Mouse (Mus musculus): ENCODE measurements around the gene Gpr137b. TPM values are rescaled to one million over a fixed set of nuclear protein-coding genes. Genes with fewer than 3 reads are reported as not detected.
"Not testable (repeated sequence)": the region's sequence is repeated elsewhere in the genome, so short reads cannot be mapped to it uniquely, and the experiment has no call there.

The Gpr137b gene
- polyA plus RNA-seq, 1 experiment from 2014 or later, result 18.3 TPM

DNA sequence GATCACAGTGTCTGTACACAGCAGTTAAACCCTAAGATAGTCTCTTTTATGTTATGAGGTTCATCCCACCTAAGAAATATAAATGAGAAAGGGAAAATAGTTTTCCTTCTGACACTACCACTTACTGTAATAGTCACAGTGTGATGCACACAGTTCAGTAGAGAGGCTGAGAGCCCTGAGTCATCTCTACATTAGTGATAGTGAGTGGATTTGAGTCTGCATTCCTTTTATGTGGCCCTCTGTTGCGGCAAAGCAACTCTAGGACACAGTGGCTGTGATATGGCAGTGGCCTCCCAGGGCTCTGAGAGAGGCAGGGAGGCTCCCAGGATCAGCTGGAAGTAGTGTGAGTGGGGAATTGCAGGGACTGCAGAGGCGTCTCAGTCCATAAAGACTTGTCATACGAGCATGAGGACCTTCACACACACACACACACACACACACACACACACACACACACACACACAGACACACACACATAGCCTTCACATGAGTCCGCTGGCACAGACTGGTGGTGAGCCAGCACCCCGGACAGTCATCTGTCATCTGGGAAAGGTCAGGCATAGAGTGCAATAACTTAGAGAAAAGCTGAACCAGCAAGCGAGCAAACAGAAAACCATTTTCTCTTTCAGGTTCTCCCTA is 10.8 kb upstream of the Gpr137b start:
- H3K4me3 ChIP-seq, result not testable (repeated sequence)

DNA sequence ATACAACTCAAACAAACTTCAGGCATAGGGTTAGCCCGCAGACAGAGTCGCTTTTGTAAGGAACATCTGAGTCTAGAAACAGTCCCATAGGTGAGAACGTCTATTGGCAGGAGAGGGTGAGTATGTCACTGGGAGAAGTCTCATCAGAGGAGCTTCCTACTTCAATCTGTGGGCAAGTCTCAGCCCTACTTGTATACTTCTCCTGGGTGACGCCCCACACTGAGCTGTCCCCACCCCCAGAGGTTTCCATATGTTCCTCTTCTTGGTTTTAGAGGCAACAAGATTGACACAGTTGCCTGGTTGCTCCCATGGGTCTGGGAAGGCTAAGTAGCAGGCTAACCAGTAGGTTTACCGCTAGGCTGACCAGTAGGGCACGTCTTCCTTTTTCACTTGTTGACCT is 10.0 kb upstream of the Gpr137b start:
- not testable (repeated sequence) for ATAC-seq (replicated peaks; ENCODE audit: insufficient number of reproducible peaks, insufficient read depth, low FRiP score, low read depth); H3K4me1 ChIP-seq (replicated peaks); H3K36me3 ChIP-seq; H3K27ac ChIP-seq; H3K4me2 ChIP-seq; H3K27me3 ChIP-seq; H3K4me3 ChIP-seq; H3K9me3 ChIP-seq (replicated peaks); H3K9ac ChIP-seq
- WGBS, result 68% methylated on average over 5 of the region's 6 CpGs

More for the DNA sequence above, 10.8 kb upstream of the Gpr137b start:
- not testable (repeated sequence) for H3K36me3 ChIP-seq; H3K27me3 ChIP-seq; H3K4me2 ChIP-seq; H3K27ac ChIP-seq; ATAC-seq (replicated peaks; ENCODE audit: insufficient number of reproducible peaks, insufficient read depth, low FRiP score, low read depth); H3K4me1 ChIP-seq (replicated peaks); H3K9me3 ChIP-seq (replicated peaks); H3K9ac ChIP-seq
- 61% methylated on average over 6 of the region's 6 CpGs for WGBS

DNA sequence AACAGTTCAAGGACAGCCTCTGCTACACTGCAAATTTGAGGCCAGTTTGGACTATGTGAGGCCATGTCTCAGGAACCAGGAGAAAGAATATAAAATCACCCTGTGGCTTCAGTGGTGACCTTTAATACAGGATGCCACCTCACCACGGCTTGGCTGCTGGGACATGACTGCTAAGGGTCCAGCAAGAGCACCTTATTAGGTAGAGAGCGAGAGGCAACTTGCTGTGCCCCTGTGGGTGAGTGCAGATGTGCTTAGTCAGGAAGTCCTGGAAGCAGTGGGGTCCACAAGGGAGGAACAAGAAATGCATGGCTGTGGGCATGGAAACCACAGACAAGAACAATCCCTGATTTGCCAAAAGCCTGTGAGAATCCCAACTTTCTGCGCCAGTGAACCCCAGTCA is 9.6 kb upstream of the Gpr137b start:
- not testable (repeated sequence) for H3K9ac ChIP-seq; H3K4me2 ChIP-seq; H3K36me3 ChIP-seq; H3K27ac ChIP-seq; H3K9me3 ChIP-seq (replicated peaks); ATAC-seq (replicated peaks; ENCODE audit: insufficient number of reproducible peaks, insufficient read depth, low FRiP score, low read depth); H3K4me1 ChIP-seq (replicated peaks); H3K27me3 ChIP-seq; H3K4me3 ChIP-seq
- 73% methylated on average over 3 of the region's 3 CpGs for WGBS

DNA sequence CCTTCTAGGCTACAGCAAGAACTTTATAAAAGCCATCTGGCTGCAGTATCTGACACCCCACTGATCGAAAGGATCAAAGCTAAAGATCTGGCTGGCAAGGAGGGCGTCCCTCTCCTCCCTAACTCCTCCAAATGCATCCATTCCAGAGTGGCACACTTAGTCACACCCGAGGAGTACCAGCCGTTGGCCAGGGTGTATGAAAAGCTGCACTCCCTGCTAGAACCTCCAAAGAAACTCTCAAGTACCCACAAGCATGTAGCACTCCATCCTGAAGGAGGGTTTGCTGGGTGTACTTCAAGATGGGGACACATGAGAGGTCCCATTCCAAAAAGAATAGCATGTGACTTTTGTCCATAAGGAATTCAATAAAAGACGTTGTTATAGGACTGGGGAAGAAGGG is 9.0 kb upstream of the Gpr137b start:
- H3K4me1 ChIP-seq (replicated peaks); H3K27me3 ChIP-seq; H3K36me3 ChIP-seq; H3K9me3 ChIP-seq (replicated peaks); ATAC-seq (replicated peaks; ENCODE audit: insufficient number of reproducible peaks, insufficient read depth, low FRiP score, low read depth); H3K27ac ChIP-seq; H3K9ac ChIP-seq; H3K4me3 ChIP-seq; H3K4me2 ChIP-seq: not testable (repeated sequence)
- 55% methylated on average over 5 of the region's 5 CpGs for WGBS

DNA sequence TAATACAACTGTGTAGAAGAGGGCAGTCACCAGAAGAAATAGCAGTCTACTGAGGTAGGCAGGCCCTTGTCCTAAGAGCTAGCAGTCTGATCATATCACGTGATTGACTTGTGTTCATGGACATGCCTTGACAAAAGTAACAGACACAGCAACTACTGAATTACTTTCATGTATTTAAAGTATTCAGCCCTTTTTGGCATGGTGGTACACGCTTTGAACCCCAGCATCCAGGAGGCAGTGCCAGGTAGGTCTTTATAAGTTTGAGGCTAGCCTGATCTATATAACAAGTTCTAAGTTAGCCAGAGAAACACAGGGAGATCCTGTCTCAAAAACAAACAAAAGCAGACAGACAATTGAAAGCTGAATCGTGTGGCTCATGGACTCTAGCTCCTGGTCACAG is 7.0 kb upstream of the Gpr137b start:
- not testable (repeated sequence) for H3K4me3 ChIP-seq; H3K9ac ChIP-seq; H3K27me3 ChIP-seq; H3K4me1 ChIP-seq (replicated peaks); H3K36me3 ChIP-seq; ATAC-seq (replicated peaks; ENCODE audit: insufficient number of reproducible peaks, insufficient read depth, low FRiP score, low read depth); H3K4me2 ChIP-seq; H3K9me3 ChIP-seq (replicated peaks); H3K27ac ChIP-seq
- 66% methylated on average over 3 of the region's 3 CpGs for WGBS

DNA sequence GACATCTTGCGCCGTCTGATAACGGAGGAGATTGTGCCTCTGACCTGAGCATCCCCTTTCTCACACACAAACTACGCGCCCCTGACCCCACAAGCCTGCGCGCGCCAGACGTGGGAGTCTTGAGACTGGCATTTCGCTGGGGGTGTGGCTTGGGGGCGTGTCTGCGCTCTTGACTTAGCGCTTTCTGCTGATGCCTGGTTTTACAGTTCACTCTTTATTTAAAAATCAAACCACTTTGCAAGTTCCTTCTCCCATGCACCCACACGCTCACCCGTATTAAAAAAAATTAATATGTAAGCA is 232 bp upstream of the Gpr137b start:
- Histone ChIP-seq H3K4me3 (peak overlapping the region; percentile 51), H3K4me2 (peak overlapping the region; percentile 72)
- not testable (repeated sequence) for H3K9me3 ChIP-seq (replicated peaks); H3K36me3 ChIP-seq; H3K27ac ChIP-seq; H3K9ac ChIP-seq; H3K27me3 ChIP-seq; H3K4me1 ChIP-seq (replicated peaks)
- ATAC-seq (replicated peaks; ENCODE audit: insufficient number of reproducible peaks, insufficient read depth, low FRiP score, low read depth), result peak; percentile 33; the same call in 1 of the 2 replicates
- WGBS, result under 1% methylated on average over 15 of the region's 15 CpGs

DNA sequence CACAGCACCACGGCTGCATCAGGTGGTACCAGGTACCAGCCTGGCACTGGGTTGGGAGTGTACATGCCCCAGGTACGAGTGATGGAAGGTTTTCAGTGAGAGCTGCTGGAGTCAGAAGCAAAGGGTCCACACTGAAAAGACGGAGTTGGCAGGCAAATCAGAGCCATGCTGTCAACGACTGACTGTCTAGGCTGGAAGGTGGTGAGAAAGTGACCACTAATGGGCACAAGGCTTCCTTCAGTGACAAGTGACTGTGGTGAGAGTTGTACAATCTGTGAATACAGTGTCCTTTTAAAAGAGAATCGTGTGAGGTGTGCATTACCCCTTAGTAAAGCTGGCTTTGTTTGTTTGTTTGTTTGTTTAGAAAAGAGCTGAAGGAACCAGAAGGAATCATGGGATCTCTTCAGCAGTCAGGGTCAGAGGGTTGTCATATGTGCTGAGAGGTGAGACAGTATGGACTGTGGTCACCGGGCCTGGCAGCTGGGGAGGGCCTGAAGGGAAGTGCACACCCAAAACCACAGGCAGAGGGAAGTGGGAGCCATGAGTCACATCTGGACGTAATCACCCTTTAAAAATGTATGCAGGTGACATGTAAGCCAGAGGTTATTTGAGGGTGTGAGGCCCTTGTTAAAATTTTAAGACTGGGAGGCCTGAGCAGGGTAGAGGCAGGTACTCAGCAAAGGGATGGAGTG is 15.5 kb downstream of the Gpr137b start:
- H3K9me3 ChIP-seq (replicated peaks); H3K4me1 ChIP-seq (replicated peaks); H3K27me3 ChIP-seq; H3K9ac ChIP-seq; H3K4me2 ChIP-seq; H3K4me3 ChIP-seq; H3K36me3 ChIP-seq; ATAC-seq (replicated peaks; ENCODE audit: insufficient number of reproducible peaks, insufficient read depth, low FRiP score, low read depth); H3K27ac ChIP-seq: not testable (repeated sequence)
- 83% methylated on average over 1 of the region's 7 CpGs for WGBS

DNA sequence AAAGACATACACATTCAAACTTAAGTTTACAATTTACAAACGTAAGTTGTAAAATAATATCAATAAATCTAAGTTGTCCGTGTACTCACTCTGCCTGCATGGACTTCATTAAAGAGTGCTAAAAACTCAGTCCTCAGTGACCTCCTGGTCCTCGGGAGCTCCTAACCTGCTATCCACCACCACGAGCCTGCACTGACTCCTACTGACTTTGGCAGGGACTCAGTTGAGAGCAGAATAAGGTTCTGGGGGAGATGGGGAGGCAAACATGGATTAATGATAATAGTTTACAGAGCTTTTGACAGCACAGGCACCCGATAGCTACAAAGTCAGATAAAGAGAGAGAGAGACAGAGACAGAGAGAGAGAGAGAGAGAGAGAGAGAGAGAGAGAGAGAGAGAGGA is 16.6 kb downstream of the Gpr137b start:
- Histone ChIP-seq H3K36me3 (no peaks in the 10 kb centered on the region), H3K27me3 (no peaks in the 10 kb centered on the region), H3K4me3 (no peak overlapping the region), H3K4me2 (no peak overlapping the region), H3K9me3 (replicated peaks) (no peaks in the 10 kb centered on the region), H3K4me1 (replicated peaks) (no peaks in the 10 kb centered on the region), H3K9ac (no peak overlapping the region), H3K27ac (no peak overlapping the region)
- no peak for ATAC-seq (replicated peaks; ENCODE audit: insufficient number of reproducible peaks, insufficient read depth, low FRiP score, low read depth)
- WGBS, result 70% methylated on average over 5 of the region's 5 CpGs

DNA sequence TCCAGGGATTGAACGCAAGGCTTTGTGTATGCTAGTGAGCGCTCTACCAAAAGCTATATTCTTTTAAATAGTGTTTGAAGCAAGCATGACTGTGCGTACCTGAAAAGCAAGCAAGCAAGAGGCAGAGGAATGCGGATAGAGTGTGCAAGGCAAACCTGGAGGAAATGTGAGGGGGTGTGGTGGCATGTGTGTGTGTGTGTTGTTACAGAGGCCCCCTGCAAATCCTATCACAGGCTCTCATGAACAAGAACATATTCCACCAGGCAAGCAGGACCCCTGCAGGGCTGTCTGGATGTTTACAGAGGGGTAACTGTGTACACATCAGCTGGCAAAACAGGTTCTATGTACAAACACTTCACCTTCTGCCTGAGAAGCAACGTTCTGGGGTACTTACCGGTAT is 19.8 kb downstream of the Gpr137b start:
- ATAC-seq (replicated peaks; ENCODE audit: insufficient number of reproducible peaks, insufficient read depth, low FRiP score, low read depth); H3K4me3 ChIP-seq; H3K9ac ChIP-seq; H3K27me3 ChIP-seq; H3K9me3 ChIP-seq (replicated peaks); H3K4me2 ChIP-seq; H3K27ac ChIP-seq; H3K36me3 ChIP-seq; H3K4me1 ChIP-seq (replicated peaks): not testable (repeated sequence)
- WGBS, result 86% methylated on average over 6 of the region's 6 CpGs

DNA sequence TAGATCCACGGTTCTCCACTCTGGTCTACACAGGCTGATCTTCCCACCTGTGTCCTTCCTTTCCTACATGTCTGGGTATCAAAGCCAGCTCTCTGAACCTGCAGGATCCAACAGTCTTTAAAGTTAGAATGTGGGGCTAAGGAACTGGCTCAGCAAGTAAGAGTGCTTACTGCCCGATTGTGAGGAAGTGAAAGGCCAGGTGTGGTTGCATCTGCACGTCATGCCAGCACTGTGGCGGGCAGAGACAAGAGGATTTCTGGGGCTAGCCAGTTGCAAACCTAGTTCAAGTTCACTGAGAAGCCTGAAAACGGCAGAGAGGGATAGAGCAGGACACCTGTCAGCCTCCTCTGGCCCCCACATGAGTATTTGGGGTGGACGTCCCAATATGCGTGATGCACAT is 22.4 kb downstream of the Gpr137b start:
- H3K36me3 ChIP-seq; H3K4me2 ChIP-seq; H3K4me3 ChIP-seq; ATAC-seq (replicated peaks; ENCODE audit: insufficient number of reproducible peaks, insufficient read depth, low FRiP score, low read depth); H3K4me1 ChIP-seq (replicated peaks); H3K9me3 ChIP-seq (replicated peaks); H3K9ac ChIP-seq; H3K27ac ChIP-seq; H3K27me3 ChIP-seq: not testable (repeated sequence)
- 86% methylated on average over 7 of the region's 7 CpGs for WGBS

DNA sequence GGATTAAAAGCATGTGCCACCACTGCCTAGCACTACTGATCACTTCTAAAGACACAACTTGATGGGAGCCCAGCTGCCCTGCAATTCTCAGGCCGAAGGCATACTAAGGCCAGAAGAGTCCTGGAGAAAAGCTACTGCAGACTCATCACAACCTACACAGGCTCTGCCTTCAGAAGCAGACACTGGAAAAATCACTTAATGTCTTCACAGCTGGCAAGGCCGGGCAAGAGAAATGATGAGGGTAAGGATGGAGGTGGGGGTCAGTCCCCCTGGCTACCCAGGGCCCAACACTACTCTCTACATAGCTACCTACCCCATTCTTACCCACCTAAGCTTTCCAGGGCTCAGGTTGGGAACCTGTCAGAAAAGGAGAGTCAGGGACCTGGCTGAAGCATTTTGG is 27.4 kb downstream of the Gpr137b start:
- not testable (repeated sequence) for H3K27ac ChIP-seq; H3K4me1 ChIP-seq (replicated peaks); H3K27me3 ChIP-seq; ATAC-seq (replicated peaks; ENCODE audit: insufficient number of reproducible peaks, insufficient read depth, low FRiP score, low read depth); H3K9ac ChIP-seq; H3K4me2 ChIP-seq; H3K4me3 ChIP-seq; H3K36me3 ChIP-seq; H3K9me3 ChIP-seq (replicated peaks)
- WGBS, result 79% methylated on average over 2 of the region's 2 CpGs

DNA sequence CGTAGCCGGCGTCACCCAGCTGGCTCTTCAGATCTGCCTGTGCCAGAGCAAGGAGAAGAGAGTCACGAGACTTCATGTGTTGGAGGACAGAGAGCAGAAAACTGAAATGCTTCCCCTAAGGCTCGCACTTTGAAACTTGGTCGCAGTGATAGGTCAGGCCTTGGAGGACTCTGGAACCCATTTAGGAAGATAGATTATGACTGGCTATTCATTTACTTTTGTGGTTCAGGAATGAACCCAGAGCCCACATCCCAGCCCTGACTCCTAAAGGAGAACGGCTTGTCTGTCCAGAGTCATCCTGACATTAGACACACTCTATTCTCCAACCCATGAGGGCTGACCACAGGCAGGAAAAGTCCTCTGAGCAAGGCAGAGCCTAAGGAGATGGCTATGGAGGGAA is 30.3 kb downstream of the Gpr137b start:
- H3K36me3 ChIP-seq; H3K27me3 ChIP-seq; H3K9me3 ChIP-seq (replicated peaks); H3K4me2 ChIP-seq; ATAC-seq (replicated peaks; ENCODE audit: insufficient number of reproducible peaks, insufficient read depth, low FRiP score, low read depth); H3K9ac ChIP-seq; H3K27ac ChIP-seq; H3K4me1 ChIP-seq (replicated peaks); H3K4me3 ChIP-seq: not testable (repeated sequence)
- 91% methylated on average over 7 of the region's 7 CpGs for WGBS

Data from heart, embryonic 15.5 days (tissue).